Mouse (Mus musculus) cortical plate, adult 2 months (tissue): Measurements from ENCODE around the gene Tmem30c.

Experiments used
- CTCF ChIP-seq: fragments of 200-500 bp; IDR thresholded peaks from 2 replicates; pipeline ENCODE4 v1.5.1; 2011; ENCODE audit warnings: mild to moderate bottlenecking, control low read depth, low read length; ENCODE audit not compliant: insufficient read depth; ENCODE audit errors: extremely low read depth
- POLR2A ChIP-seq: fragments of 200-500 bp; IDR thresholded peaks from 2 replicates; pipeline ENCODE4 v1.6.1; 2011; ENCODE audit warnings: mild to moderate bottlenecking, low read length, control low read depth; ENCODE audit not compliant: insufficient read depth; ENCODE audit errors: extremely low read depth

GRCm38 (mm10) chr16:57292296-57292695, 369 bp downstream of the Tmem30c start:
- TF ChIP-seq CTCF = no peak
- no peak for TF ChIP-seq POLR2A
